Mouse (Mus musculus) ovary, postnatal 36 days (tissue): ENCODE measurements around the gene Dip2b.

Source experiments
- DNase-seq: peaks from one replicate; pipeline ENCODE4 v3.0.0; 2022; ENCODE audit warnings: low spot score, mixed read lengths

The Dip2b gene

GRCm38 (mm10) chr15:100179685-100180084 lies 141.2 kb downstream of the Dip2b start:
- DNase-seq: no peak

GRCm38 (mm10) chr15:100180221-100180620 lies 141.8 kb downstream of the Dip2b start:
- no peak for DNase-seq

GRCm38 (mm10) chr15:100181841-100182240 lies 143.4 kb downstream of the Dip2b start:
- DNase-seq: no peak

GRCm38 (mm10) chr15:100182526-100183280 lies 144.2 kb downstream of the Dip2b start:
- no peak for DNase-seq

DNA sequence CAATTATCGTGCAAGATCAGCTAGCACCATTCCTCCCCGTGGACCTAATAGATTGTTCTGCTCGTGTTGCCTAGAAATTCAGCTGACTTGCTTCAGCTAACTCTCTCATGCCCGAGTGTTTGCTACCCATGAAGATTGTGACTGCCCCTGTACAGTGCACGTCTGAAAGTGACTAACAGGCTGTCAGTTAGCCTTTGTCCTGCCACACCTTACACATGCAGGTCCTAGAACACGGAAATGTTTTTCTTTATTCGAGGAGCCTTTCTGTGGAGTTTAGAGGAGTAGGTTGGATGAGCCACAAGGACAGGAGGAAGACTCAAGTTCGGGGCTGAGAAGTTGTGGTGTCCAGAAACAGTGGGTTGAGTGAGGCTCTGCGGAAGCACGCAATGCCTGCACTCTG lies 145.0 kb downstream of the Dip2b start:
- no peak for DNase-seq

DNA sequence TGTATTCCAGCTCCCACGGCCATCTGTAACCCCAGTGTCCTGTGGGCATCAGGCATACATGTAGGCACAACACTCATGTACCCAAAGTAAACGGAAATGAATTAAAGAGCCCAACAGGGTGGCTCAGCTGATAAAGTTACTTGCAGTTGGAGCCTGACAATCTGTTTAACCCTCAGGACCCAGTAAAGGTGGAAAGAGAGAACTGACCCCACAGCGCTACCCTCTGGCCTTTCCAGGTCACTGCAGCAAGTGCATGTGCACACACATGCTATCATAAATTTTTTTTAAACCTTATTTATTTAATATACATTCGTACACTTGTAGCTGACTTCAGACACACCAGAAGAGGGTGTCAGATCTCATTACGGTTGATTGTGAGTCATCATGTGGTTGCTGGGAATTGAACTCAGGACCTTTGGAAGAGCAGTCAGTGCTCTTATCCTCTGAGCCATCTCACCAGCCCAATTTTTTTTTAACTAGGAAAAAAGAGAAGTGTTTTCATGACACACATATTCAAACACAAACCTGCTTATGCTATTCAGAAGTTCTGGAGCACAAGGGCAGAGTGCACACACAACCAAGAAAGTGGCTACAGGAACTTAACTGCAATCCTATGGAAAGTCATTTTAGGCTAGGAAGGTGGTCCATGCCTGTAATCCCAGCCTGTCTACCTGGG lies 146.5 kb downstream of the Dip2b start:
- DNase-seq: no peak

- DNase-seq: no peak
Observed at GRCm38 (mm10) chr15:100186234-100186633, 147.8 kb downstream of the Dip2b start.

- DNase-seq: no peak
Observed at GRCm38 (mm10) chr15:100186882-100187672, 148.6 kb downstream of the Dip2b start.

DNA sequence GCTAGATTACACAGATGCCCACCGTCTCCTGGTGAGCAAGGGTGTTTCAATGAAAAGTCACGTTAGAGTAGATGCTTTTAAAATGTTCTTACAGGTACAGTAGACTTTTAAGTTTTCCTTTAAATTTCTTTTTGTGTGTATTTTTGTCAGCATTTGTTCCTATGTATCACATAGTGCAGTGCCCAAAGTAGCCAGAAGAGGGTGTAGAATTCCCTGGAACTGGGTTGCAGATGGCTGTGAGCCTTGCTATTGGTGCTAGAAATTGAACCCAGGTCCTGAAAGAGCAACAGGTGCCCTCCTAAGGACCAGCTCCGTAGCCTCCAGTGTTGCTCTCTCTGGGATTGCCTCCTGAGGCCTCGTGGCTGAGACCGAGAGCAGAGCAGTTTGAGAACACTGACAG lies 150.1 kb downstream of the Dip2b start:
- DNase-seq: no peak

DNA sequence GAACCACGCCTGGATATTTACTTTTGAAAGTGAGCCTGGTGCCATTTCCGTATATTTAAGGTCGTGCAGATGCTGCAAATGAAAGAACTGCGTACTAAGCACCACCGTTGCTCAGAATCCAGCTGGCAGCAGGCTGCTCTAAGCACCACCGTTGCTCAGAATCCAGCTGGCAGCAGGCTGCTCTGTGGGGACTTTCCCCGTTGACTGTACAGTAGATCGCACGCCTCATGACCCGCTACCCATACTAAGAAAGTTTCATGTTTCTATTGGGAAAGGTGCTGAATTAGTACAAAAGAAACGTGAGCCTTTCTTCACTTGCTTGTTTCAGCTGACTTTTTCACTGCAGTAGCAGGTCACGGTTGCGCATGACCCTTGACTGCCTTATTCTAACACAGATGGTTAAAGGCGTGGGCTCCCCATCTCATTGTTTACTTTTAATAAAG lies 150.5 kb downstream of the Dip2b start:
- DNase-seq: no peak

DNA sequence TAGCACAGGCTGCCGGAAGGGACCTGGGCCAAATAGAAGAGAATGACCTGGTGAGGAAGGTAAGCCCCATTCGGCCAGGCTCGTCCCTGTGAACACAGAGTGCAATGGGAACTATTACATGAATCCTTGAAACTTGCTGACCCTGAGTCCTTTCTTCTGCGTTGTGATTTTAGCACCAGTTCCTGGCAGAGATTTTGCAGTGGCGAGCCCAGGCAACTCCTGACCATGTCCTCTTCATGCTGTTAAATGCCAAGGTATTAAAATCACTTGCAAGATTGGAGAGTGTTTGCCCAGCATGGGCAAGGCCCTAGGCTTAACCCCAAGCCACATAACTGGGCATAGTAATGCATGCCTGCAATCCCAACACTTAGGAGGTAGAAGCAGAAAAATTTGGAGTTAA lies 151.6 kb downstream of the Dip2b start:
- no peak for DNase-seq

GRCm38 (mm10) chr15:100198983-100199745 lies 160.7 kb downstream of the Dip2b start:
- DNase-seq: no peak

GRCm38 (mm10) chr15:100199790-100200189 lies 161.3 kb downstream of the Dip2b start:
- no peak for DNase-seq

- no peak for DNase-seq
Observed at GRCm38 (mm10) chr15:100201806-100202205, 163.3 kb downstream of the Dip2b start.

GRCm38 (mm10) chr15:100202431-100203015 lies 164.1 kb downstream of the Dip2b start:
- no peak for DNase-seq

GRCm38 (mm10) chr15:100204574-100204973 lies 166.1 kb downstream of the Dip2b start:
- no peak for DNase-seq

- no peak for DNase-seq
Observed at GRCm38 (mm10) chr15:100210013-100210412, 171.5 kb downstream of the Dip2b start.

- DNase-seq: no peak
Observed at GRCm38 (mm10) chr15:100213339-100213738, 174.9 kb downstream of the Dip2b start.

- no peak for DNase-seq
Observed at GRCm38 (mm10) chr15:100215092-100215491, 176.6 kb downstream of the Dip2b start.

- DNase-seq: no peak
Observed at GRCm38 (mm10) chr15:100216173-100216572, 177.7 kb downstream of the Dip2b start.

DNA sequence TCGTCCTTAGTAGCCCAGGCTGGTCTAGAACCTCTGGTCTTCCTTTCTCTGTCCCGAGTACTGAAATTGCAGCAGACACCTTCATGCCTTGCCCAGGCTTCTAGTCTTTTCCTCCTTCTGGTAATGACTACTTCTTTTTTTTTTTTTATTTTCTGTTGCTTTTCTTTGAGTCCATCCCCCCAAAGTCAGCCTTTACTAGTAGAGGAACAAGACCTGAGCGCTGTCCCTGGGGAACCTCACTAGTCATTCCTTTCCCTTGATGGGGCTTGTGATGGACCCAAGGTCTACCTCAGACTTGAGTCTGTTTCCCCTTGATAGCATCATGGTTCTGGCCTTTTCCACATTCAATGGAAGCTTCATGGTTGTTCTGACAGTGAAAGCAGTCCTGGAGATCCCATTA lies 179.6 kb downstream of the Dip2b start:
- no peak for DNase-seq

GRCm38 (mm10) chr15:100219396-100219795 lies 180.9 kb downstream of the Dip2b start:
- no peak for DNase-seq
